Mouse (Mus musculus) ES-Bruce4 (cell line): Measurements from ENCODE around the gene Oxct1.

Source experiments
- CTCF ChIP-seq: IDR thresholded peaks from one replicate; pipeline ENCODE4 v1.8.1; 2011; ENCODE audit warnings: low read depth, low read length
- EP300 ChIP-seq: IDR thresholded peaks from 2 replicates; pipeline ENCODE4 v1.6.1; 2011; ENCODE audit warnings: low read depth, low read length; ENCODE audit not compliant: insufficient read depth
- POLR2A ChIP-seq: IDR thresholded peaks from one replicate; pipeline ENCODE4 v1.8.1; 2011; ENCODE audit warnings: low read length; ENCODE audit not compliant: insufficient read depth

DNA sequence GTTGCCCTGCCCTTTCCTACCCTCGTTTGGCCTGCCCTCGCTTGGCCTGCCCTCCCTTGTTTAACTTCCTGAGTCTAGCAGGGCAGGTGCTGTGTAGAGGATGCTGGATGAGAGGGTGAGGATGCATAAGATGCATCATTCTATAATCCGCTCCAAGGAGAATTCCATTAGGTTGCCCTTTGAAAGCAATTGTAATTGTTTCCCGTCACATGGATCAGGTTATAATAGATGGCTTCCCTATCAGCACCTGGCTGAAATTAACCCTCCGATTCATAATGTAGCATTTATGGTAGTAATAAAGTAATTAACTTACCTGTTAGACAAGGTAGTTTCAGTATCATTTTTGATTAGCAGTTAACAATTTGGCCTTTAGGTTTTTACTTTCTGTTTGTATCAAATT lies 119.2 kb downstream of the Oxct1 start:
- no peak for TF ChIP-seq CTCF
- no peak for TF ChIP-seq EP300
- TF ChIP-seq POLR2A: no peak
